Mouse (Mus musculus) thymus, adult 2 months (tissue): ENCODE data around the gene Ccdc71.

Source experiments
- CTCF ChIP-seq: fragments of 200-500 bp; IDR thresholded peaks from 2 replicates; pipeline ENCODE4 v1.5.1; 2012; ENCODE audit warnings: mild to moderate bottlenecking, control low read depth, low read length, moderate library complexity, borderline replicate concordance; ENCODE audit not compliant: control insufficient read depth, poor library complexity, insufficient read depth; ENCODE audit errors: extremely low read depth
- POLR2A ChIP-seq: fragments of 200-500 bp; IDR thresholded peaks from 2 replicates; pipeline ENCODE4 v1.6.1; 2012; ENCODE audit warnings: mild to moderate bottlenecking, low read length, control low read depth, moderate library complexity; ENCODE audit not compliant: control insufficient read depth, poor library complexity, insufficient read depth; ENCODE audit errors: extremely low read depth

DNA sequence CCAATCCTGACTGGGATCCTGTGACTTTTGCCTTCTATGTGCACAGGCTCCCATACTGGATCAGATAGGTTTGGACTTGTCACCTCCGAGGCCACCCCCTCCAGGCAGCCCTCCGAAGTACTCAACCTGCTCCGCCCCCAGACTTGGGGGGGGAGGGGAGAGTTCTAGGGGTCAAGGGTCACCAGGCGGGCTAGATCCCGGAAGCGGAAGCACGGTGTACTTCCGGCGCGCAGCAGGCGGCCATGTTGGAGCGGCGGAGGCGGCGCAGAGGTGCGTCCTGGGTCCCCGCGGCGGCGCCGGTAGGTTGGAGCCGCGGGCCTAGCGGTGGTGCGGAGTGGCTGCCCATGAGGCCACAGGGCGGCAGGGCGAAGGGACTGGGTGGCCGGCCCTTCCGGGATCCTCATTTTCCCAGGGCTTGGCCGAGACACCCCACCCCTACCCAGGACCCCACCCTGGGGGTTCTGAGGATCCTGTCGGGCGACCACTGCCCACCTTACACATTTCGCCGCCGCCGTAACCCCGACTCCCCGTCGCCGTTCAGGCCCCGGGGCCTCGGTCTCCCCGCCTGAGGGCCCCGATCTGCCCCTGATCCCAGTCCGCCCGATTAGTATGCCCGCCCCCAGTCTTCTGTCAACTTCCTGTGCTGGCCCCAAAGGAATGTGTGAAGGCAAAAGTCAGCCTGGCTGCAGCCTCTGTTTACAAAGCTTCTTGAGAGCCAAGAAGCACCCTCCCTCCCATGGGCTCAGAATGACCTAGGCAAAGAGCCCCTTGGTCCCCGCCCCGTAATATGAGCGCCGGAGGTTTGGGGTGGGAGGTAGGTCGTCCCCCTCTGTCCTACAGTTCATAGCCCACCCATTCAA is at the start of gene Ccdc71:
- TF ChIP-seq CTCF, result 0 out of 2 replicates have a peak, but pooled peaks have one; percentile 27
- TF ChIP-seq POLR2A, result peak; percentile 73
